Mouse (Mus musculus) ES-Bruce4 (cell line): Measurements from ENCODE around the gene Peli1.

ENCODE experiments used
- CTCF ChIP-seq: IDR thresholded peaks from one replicate; pipeline ENCODE4 v1.8.1; 2011; ENCODE audit warnings: low read depth, low read length
- POLR2A ChIP-seq: IDR thresholded peaks from one replicate; pipeline ENCODE4 v1.8.1; 2011; ENCODE audit warnings: low read length; ENCODE audit not compliant: insufficient read depth

DNA sequence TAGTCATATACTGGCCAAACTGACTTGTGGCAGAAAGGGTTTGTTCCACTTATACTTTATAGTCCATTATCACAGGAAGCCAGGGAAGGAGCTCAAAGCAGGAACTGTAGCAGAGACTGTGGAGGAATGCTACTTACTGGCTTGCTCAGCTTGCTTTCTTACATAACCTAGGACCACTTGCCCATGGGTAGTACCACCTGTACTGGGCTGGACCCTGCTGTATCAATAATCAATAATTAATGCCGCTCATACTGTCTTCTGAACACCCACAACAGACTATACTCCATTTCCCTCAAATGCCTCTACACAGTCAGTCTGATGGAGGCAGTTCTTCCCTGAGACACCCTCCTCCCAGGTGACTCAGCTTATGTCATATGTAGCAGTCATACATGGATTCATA, 48.4 kb downstream of the Peli1 start:
- TF ChIP-seq CTCF (no peak), POLR2A (no peak)
